Mouse (Mus musculus) heart, adult 2 months (tissue): Measurements from ENCODE around the gene Siva1.

Experiments
- CTCF ChIP-seq: fragments of 200-600 bp; IDR thresholded peaks from 2 replicates; pipeline ENCODE4 v1.8.1; 2022; ENCODE audit warnings: antibody characterized with exemption, mild to moderate bottlenecking, moderate library complexity
- POLR2A ChIP-seq: fragments of 200-500 bp; IDR thresholded peaks from 2 replicates; pipeline ENCODE4 v1.6.1; 2011; ENCODE audit warnings: mild to moderate bottlenecking, low read depth, low read length, control low read depth; ENCODE audit not compliant: insufficient read depth

- TF ChIP-seq CTCF (no peak), POLR2A (no peak)
Observed at GRCm38 (mm10) chr12:112594989-112595388, 49.5 kb upstream of the Siva1 start.
